Mouse (Mus musculus) liver, adult 2 months (tissue): Measurements from ENCODE around the gene Rhbg. TPM values are rescaled to one million over a fixed set of nuclear protein-coding genes. Genes with fewer than 3 reads are reported as not detected.
"Not testable (repeated sequence)": the region's sequence is repeated elsewhere in the genome, so short reads cannot be mapped to it uniquely, and the experiment has no call there.

ENCODE experiments used
- DNase-seq: peaks from one replicate; pipeline ENCODE4 v3.0.0-alpha.2; 2011; ENCODE audit warnings: low read depth, low spot score; ENCODE audit errors: extremely low read depth
- H3K27ac ChIP-seq: fragments of 200-500 bp; replicated peaks from 2 replicates; pipeline ENCODE4 v1.5.1; 2012; ENCODE audit warnings: low read depth, mild to moderate bottlenecking, control low read depth, inconsistent platforms, low read length; ENCODE audit not compliant: insufficient read depth
- H3K27me3 ChIP-seq: fragments of 200-500 bp; 2 replicates; pipeline ENCODE4 v1.6.1; 2012; ENCODE audit warnings: mild to moderate bottlenecking, moderate library complexity, low read length, inconsistent platforms; ENCODE audit not compliant: control insufficient read depth, insufficient read depth
- H3K36me3 ChIP-seq: fragments of 200-500 bp; 2 replicates; pipeline ENCODE4 v1.6.1; 2012; ENCODE audit warnings: low read length, inconsistent platforms; ENCODE audit not compliant: control insufficient read depth, insufficient read depth
- H3K4me1 ChIP-seq: fragments of 200-500 bp; 2 replicates; pipeline ENCODE4 v1.6.1; 2011; ENCODE audit warnings: low read length; ENCODE audit not compliant: control insufficient read depth, insufficient read depth
- H3K4me3 ChIP-seq: fragments of 200-500 bp; 2 replicates; pipeline ENCODE4 v1.5.1; 2011; ENCODE audit warnings: low read depth, mild to moderate bottlenecking, control low read depth, low read length, moderate library complexity; ENCODE audit not compliant: insufficient read depth
- H3K79me2 ChIP-seq: fragments of 200-500 bp; 2 replicates; pipeline ENCODE4 v1.6.1; 2012; ENCODE audit warnings: inconsistent platforms, mild to moderate bottlenecking, low read length, moderate library complexity; ENCODE audit not compliant: control insufficient read depth, insufficient read depth
- H3K9ac ChIP-seq: fragments of 200-500 bp; 2 replicates; pipeline ENCODE4 v1.6.1; 2012; ENCODE audit warnings: low read depth, mild to moderate bottlenecking, control low read depth, inconsistent platforms, low read length
- CTCF ChIP-seq: fragments of 200-500 bp; IDR thresholded peaks from 2 replicates; pipeline ENCODE4 v1.5.1; 2011; ENCODE audit warnings: low read depth, low read length, control low read depth
- POLR2A ChIP-seq: fragments of 200-500 bp; IDR thresholded peaks from 2 replicates; pipeline ENCODE4 v1.6.1; 2011; ENCODE audit warnings: low read length, control low read depth; ENCODE audit not compliant: insufficient read depth; ENCODE audit errors: extremely low read depth
- WGBS: fragments of 180-500 bp; shearing (Covaris S2); methylation state at CpG from one replicate; pipeline ENCODE4 v1.1.7; 2018; 5-methylcytosine and 5-hydroxymethylcytosine counted together
- polyA plus RNA-seq: library from polyadenylated mRNA; depleted of rRNA; stranded (reverse); fragments of >200 nt; gene quantifications from 2 replicates; pipeline ENCODE4 v1.2.3, GENCODE M21; 2012
- total RNA-seq: library from RNA; depleted of rRNA; stranded (reverse); fragments of >200 nt; gene quantifications from 2 replicates; pipeline ENCODE4 v1.2.3, GENCODE M21; 2014

Gene Rhbg
- total and polyA plus RNA-seq, 2 experiments, result 24.6 to 30.5 TPM

DNA sequence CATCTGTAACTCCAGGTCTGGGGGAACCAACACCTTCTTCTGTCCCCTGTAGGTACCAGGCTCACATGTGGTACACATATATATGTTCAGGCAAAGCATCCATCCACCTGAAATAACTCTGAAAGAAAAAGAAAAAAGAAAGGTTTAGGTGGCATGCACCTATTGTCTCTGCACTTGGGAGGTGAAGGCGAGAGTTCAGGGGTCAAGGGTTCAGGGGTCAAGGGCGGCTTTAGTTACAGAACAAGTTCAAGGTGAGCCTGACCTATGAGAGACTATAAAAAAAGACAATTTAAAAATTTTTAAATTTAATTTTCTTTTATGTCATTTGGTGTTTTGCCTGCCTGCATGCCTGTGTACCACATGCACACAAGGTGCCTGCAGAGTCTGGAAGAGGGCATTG, 25.5 kb upstream of the Rhbg start:
- H3K9ac ChIP-seq, result no peak overlapping the region
- no peaks in the 10 kb centered on the region for H3K27me3 ChIP-seq
- H3K79me2 ChIP-seq, result no peaks in the 10 kb centered on the region
- no peaks in the 10 kb centered on the region for H3K4me1 ChIP-seq
- no peak overlapping the region for H3K4me3 ChIP-seq
- no peak for DNase-seq
- no peaks in the 10 kb centered on the region for H3K36me3 ChIP-seq
- H3K27ac ChIP-seq, result no peak overlapping the region
- TF ChIP-seq POLR2A, result no peak
- no peak for TF ChIP-seq CTCF
- WGBS, result 78% methylated on average over 2 of the region's 2 CpGs

DNA sequence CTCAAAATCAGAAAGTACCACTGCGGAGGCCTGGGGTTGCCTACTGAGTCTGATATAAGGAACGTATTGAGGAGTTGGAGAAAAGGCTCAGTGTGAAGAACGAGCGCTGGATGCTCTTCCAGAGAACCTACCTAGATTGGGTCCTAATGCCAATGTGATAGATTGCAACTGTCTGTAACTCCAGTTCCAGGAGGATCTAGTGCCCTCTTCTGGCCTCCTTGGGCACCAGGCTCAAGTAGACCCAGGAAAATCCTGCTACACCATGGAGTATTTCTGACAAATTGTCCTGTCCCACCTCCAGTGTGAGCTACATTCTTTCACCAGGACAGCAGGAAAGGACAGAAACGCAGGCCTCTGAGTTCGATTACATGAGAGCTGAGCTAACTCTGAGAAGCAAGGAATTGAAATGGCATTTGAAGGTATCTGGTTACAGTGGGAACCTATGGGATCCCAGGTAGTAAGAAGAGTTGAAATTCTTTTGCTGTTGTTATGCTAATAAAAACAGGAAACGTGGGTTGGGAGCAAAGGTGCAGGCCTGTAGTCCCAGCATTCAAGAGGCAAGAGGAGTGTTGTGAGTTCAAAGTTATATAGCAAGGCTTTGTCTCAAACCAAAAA, 22.1 kb upstream of the Rhbg start:
- peak; percentile 26 for DNase-seq
- Histone ChIP-seq H3K4me1 (no peaks in the 10 kb centered on the region), H3K27me3 (no peaks in the 10 kb centered on the region), H3K4me3 (no peak overlapping the region), H3K36me3 (no peaks in the 10 kb centered on the region), H3K9ac (no peak overlapping the region), H3K27ac (no peak overlapping the region), H3K79me2 (no peaks in the 10 kb centered on the region)
- TF ChIP-seq CTCF (peak; percentile 64), POLR2A (no peak)
- 45% methylated on average over 7 of the region's 7 CpGs for WGBS

DNA sequence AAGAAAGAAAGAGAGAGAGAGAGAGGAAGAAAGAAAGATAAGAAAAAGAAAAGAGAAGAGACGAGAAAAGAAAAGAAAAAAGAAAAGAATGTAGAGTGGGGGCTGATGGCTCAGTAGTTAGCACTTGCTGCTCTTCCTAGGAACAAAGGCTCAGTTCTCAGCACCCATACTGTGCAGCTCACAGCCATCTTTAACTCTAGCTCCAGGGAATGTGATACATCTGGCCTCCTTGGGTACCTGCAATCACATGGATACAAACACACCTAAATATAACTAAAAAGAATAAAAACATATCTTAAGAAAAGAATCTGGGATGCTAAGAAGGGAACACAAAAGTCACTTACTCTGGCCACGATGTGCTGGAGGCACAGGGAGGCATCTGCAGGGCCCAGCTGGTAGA, 21.6 kb upstream of the Rhbg start:
- no peaks in the 10 kb centered on the region for H3K79me2 ChIP-seq
- H3K4me3 ChIP-seq, result no peak overlapping the region
- H3K4me1 ChIP-seq, result no peaks in the 10 kb centered on the region
- H3K27ac ChIP-seq, result no peak overlapping the region
- TF ChIP-seq CTCF (no peak), POLR2A (no peak)
- no peak for DNase-seq
- H3K9ac ChIP-seq, result no peak overlapping the region
- 85% methylated on average over 2 of the region's 2 CpGs for WGBS
- no peaks in the 10 kb centered on the region for H3K27me3 ChIP-seq
- no peaks in the 10 kb centered on the region for H3K36me3 ChIP-seq

DNA sequence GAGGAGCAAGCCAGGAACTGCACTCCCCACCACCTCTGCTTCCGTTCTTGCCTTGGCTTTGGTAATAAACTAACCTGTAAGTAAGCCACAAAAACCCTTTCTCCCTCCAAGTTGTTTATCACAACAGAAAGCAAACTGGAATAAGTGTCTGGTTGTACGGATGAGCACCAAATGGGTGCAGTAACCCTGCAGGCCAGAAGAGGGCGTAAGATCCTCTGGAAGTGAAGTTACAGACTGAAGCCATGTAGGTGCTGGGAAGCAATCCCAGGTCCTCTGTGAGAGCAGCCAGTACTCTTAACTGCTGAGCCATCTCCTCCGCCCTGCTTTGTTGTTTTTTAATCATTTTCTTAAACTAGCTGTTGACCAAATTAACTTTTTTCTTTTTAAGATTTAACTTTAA, 19.5 kb upstream of the Rhbg start:
- H3K79me2 ChIP-seq, result no peaks in the 10 kb centered on the region
- peak; percentile 29; the same call in 1 of the 2 replicates for TF ChIP-seq CTCF
- no peak for TF ChIP-seq POLR2A
- H3K4me3 ChIP-seq, result no peak overlapping the region
- no peak overlapping the region for H3K27ac ChIP-seq
- H3K4me1 ChIP-seq, result no peaks in the 10 kb centered on the region
- H3K27me3 ChIP-seq, result no peaks in the 10 kb centered on the region
- H3K36me3 ChIP-seq, result no peaks in the 10 kb centered on the region
- no peak for DNase-seq
- 97% methylated on average over 4 of the region's 4 CpGs for WGBS
- H3K9ac ChIP-seq, result no peak overlapping the region

DNA sequence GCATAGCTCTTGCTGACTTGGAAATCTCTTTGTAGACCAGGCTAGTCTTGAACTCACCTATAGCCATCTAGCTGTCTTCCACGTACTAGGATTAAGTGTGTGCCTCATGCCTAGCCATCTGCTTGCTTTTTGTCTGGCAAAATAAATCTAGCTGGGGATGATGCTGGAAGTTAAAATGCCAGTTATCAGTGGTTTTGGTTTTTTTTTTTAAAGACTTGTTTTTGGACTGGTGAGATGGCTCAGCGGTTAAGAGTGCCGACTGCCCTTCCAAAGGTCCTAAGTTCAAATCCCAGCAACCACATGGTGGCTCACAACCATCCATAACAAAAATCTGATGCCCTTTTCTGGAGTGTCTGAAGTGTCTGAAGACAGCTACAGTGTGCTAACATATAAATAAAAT, 17.4 kb upstream of the Rhbg start:
- 92% methylated on average over 3 of the region's 3 CpGs for WGBS
- H3K36me3 ChIP-seq, result no peaks in the 10 kb centered on the region
- no peak for DNase-seq
- no peaks in the 10 kb centered on the region for H3K27me3 ChIP-seq
- H3K79me2 ChIP-seq, result no peaks in the 10 kb centered on the region
- no peak overlapping the region for H3K4me3 ChIP-seq
- no peak overlapping the region for H3K9ac ChIP-seq
- H3K4me1 ChIP-seq, result no peaks in the 10 kb centered on the region
- H3K27ac ChIP-seq, result no peak overlapping the region
- no peak for TF ChIP-seq CTCF

DNA sequence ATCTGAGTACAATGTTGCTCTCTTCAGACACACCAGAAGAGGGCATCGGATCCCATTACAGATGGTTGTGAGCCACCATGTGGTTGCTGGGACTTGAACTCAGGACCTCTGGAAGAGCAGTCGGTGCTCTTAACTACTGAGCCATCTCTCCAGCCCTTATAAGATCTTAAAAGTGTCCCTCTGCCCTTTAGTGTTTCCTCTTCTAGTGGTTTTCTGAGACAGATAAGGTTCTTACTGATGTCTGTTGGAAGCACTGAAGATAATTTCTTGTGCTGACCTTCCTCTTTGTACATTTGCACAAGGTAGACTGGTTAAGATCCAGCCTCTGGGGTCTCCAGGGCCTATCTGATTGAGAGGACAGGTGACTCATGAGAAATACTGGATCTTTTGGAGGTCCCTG, 16.8 kb upstream of the Rhbg start:
- H3K4me1 ChIP-seq, H3K4me3 ChIP-seq, H3K9ac ChIP-seq, H3K36me3 ChIP-seq, H3K79me2 ChIP-seq, DNase-seq, H3K27ac ChIP-seq, H3K27me3 ChIP-seq: not testable (repeated sequence)
- WGBS, result 92% methylated on average over 2 of the region's 2 CpGs
